Mouse (Mus musculus): Measurements from ENCODE around the gene Cux2. TPM values are rescaled to one million over a fixed set of nuclear protein-coding genes. Genes with fewer than 3 reads are reported as not detected.

The Cux2 gene
- polyA plus RNA-seq, 1 experiment from 2014 or later: 11.3 TPM

- DNase-seq (ENCODE audit: low spot score) (no peak), ATAC-seq (replicated peaks; ENCODE audit: low FRiP score) (no peak)
- H3K4me2 ChIP-seq (ENCODE audit: low read depth, low read length, severe bottlenecking): no peak overlapping the region
- no peaks in the 10 kb centered on the region for H3K36me3 ChIP-seq (ENCODE audit: control insufficient read depth, insufficient read depth, low read length)
- H3K4me1 ChIP-seq (replicated peaks; ENCODE audit: control insufficient read depth, insufficient read depth, low read length): no peaks in the 10 kb centered on the region
- H3K27me3 ChIP-seq (ENCODE audit: control insufficient read depth, insufficient read depth, low read length): no peaks in the 10 kb centered on the region
- H3K9me3 ChIP-seq (ENCODE audit: control insufficient read depth, low read length): no peaks in the 10 kb centered on the region
- 82% methylated on average over 13 of the region's 13 CpGs for WGBS
- H3K27ac ChIP-seq (ENCODE audit: low read depth, low read length): no peak overlapping the region
- H3K4me3 ChIP-seq (ENCODE audit: low read depth, low read length): no peak overlapping the region
- H3K9ac ChIP-seq (ENCODE audit: low read length): no peak overlapping the region
These were observed 18.7 kb upstream of the Cux2 start for GRCm38 (mm10) chr5:122068563-122068962.

- no peaks in the 10 kb centered on the region for H3K9me3 ChIP-seq (ENCODE audit: control insufficient read depth, low read length)
- no peak overlapping the region for H3K9ac ChIP-seq (ENCODE audit: low read length)
- no peak overlapping the region for H3K4me2 ChIP-seq (ENCODE audit: low read depth, low read length, severe bottlenecking)
- H3K36me3 ChIP-seq (ENCODE audit: control insufficient read depth, insufficient read depth, low read length): no peaks in the 10 kb centered on the region
- DNase-seq (ENCODE audit: low spot score): no peak
- H3K27ac ChIP-seq (ENCODE audit: low read depth, low read length): no peak overlapping the region
- H3K4me1 ChIP-seq (replicated peaks; ENCODE audit: control insufficient read depth, insufficient read depth, low read length): peaks cover 2% of the 10 kb centered on the region; the same call in 1 of the 2 replicates
- H3K4me3 ChIP-seq (ENCODE audit: low read depth, low read length): no peak overlapping the region
- ATAC-seq (replicated peaks; ENCODE audit: low FRiP score): no peak
- WGBS: 79% methylated on average over 25 of the region's 25 CpGs
- H3K27me3 ChIP-seq (ENCODE audit: control insufficient read depth, insufficient read depth, low read length): no peaks in the 10 kb centered on the region
These were observed 13.5 kb upstream of the Cux2 start for GRCm38 (mm10) chr5:122063204-122063933.

GRCm38 (mm10) chr5:122062479-122062878 lies 12.6 kb upstream of the Cux2 start:
- DNase-seq (ENCODE audit: low spot score): no peak
- Histone ChIP-seq H3K27ac (ENCODE audit: low read depth, low read length) (no peak overlapping the region), H3K4me1 (replicated peaks; ENCODE audit: control insufficient read depth, insufficient read depth, low read length) (peaks cover 2% of the 10 kb centered on the region; the same call in 1 of the 2 replicates), H3K4me3 (ENCODE audit: low read depth, low read length) (no peak overlapping the region), H3K9ac (ENCODE audit: low read length) (no peak overlapping the region), H3K27me3 (ENCODE audit: control insufficient read depth, insufficient read depth, low read length) (no peaks in the 10 kb centered on the region), H3K36me3 (ENCODE audit: control insufficient read depth, insufficient read depth, low read length) (no peaks in the 10 kb centered on the region), H3K9me3 (ENCODE audit: control insufficient read depth, low read length) (peaks cover 2% of the 10 kb centered on the region; the same call in 1 of the 2 replicates), H3K4me2 (ENCODE audit: low read depth, low read length, severe bottlenecking) (no peak overlapping the region)
- WGBS: 43% methylated on average over 12 of the region's 12 CpGs
- ATAC-seq (replicated peaks; ENCODE audit: low FRiP score): no peak

GRCm38 (mm10) chr5:122060767-122061333 lies 10.9 kb upstream of the Cux2 start:
- DNase-seq (ENCODE audit: low spot score): peak; percentile 73
- Histone ChIP-seq H3K4me2 (ENCODE audit: low read depth, low read length, severe bottlenecking) (peak overlapping the region; percentile 34; the same call in 1 of the 2 replicates), H3K4me3 (ENCODE audit: low read depth, low read length) (0 out of 2 replicates have a peak overlapping the region, but pooled peaks have one; percentile 7), H3K36me3 (ENCODE audit: control insufficient read depth, insufficient read depth, low read length) (no peaks in the 10 kb centered on the region), H3K9ac (ENCODE audit: low read length) (peak overlapping the region; percentile 29; the same call in 1 of the 2 replicates), H3K9me3 (ENCODE audit: control insufficient read depth, low read length) (peaks cover 6% of the 10 kb centered on the region; the same call in 1 of the 2 replicates), H3K27ac (ENCODE audit: low read depth, low read length) (no peak overlapping the region), H3K27me3 (ENCODE audit: control insufficient read depth, insufficient read depth, low read length) (no peaks in the 10 kb centered on the region), H3K4me1 (replicated peaks; ENCODE audit: control insufficient read depth, insufficient read depth, low read length) (peaks cover 2% of the 10 kb centered on the region; the same call in 1 of the 2 replicates)
- ATAC-seq (replicated peaks; ENCODE audit: low FRiP score): peak; percentile 40
- WGBS: 19% methylated on average over 12 of the region's 12 CpGs

GRCm38 (mm10) chr5:122059060-122060017 lies 9.4 kb upstream of the Cux2 start:
- Histone ChIP-seq H3K36me3 (ENCODE audit: control insufficient read depth, insufficient read depth, low read length) (no peaks in the 10 kb centered on the region), H3K9ac (ENCODE audit: low read length) (peak overlapping the region; percentile 32; the same call in 1 of the 2 replicates), H3K27ac (ENCODE audit: low read depth, low read length) (no peak overlapping the region), H3K27me3 (ENCODE audit: control insufficient read depth, insufficient read depth, low read length) (no peaks in the 10 kb centered on the region), H3K9me3 (ENCODE audit: control insufficient read depth, low read length) (peaks cover 6% of the 10 kb centered on the region; the same call in 1 of the 2 replicates), H3K4me1 (replicated peaks; ENCODE audit: control insufficient read depth, insufficient read depth, low read length) (peaks cover 2% of the 10 kb centered on the region; the same call in 1 of the 2 replicates), H3K4me3 (ENCODE audit: low read depth, low read length) (peak overlapping the region; percentile 11; the same call in 1 of the 2 replicates), H3K4me2 (ENCODE audit: low read depth, low read length, severe bottlenecking) (peak overlapping the region; percentile 41)
- peak; percentile 40; the same call in 1 of the 2 replicates for ATAC-seq (replicated peaks; ENCODE audit: low FRiP score)
- DNase-seq (ENCODE audit: low spot score): peak; percentile 87
- WGBS: 28% methylated on average over 39 of the region's 39 CpGs

GRCm38 (mm10) chr5:122057622-122058021 lies 7.7 kb upstream of the Cux2 start:
- H3K36me3 ChIP-seq (ENCODE audit: control insufficient read depth, insufficient read depth, low read length): no peaks in the 10 kb centered on the region
- no peak overlapping the region for H3K27ac ChIP-seq (ENCODE audit: low read depth, low read length)
- H3K27me3 ChIP-seq (ENCODE audit: control insufficient read depth, insufficient read depth, low read length): no peaks in the 10 kb centered on the region
- H3K9ac ChIP-seq (ENCODE audit: low read length): no peak overlapping the region
- no peak overlapping the region for H3K4me2 ChIP-seq (ENCODE audit: low read depth, low read length, severe bottlenecking)
- 68% methylated on average over 6 of the region's 6 CpGs for WGBS
- DNase-seq (ENCODE audit: low spot score) (no peak), ATAC-seq (replicated peaks; ENCODE audit: low FRiP score) (no peak)
- H3K4me3 ChIP-seq (ENCODE audit: low read depth, low read length): no peak overlapping the region
- peaks cover 6% of the 10 kb centered on the region; the same call in 1 of the 2 replicates for H3K9me3 ChIP-seq (ENCODE audit: control insufficient read depth, low read length)
- H3K4me1 ChIP-seq (replicated peaks; ENCODE audit: control insufficient read depth, insufficient read depth, low read length): peaks cover 9% of the 10 kb centered on the region

- no peak overlapping the region for H3K4me2 ChIP-seq (ENCODE audit: low read depth, low read length, severe bottlenecking)
- no peak overlapping the region for H3K4me3 ChIP-seq (ENCODE audit: low read depth, low read length)
- peaks cover 9% of the 10 kb centered on the region for H3K4me1 ChIP-seq (replicated peaks; ENCODE audit: control insufficient read depth, insufficient read depth, low read length)
- DNase-seq (ENCODE audit: low spot score) (no peak), ATAC-seq (replicated peaks; ENCODE audit: low FRiP score) (no peak)
- no peak overlapping the region for H3K27ac ChIP-seq (ENCODE audit: low read depth, low read length)
- H3K36me3 ChIP-seq (ENCODE audit: control insufficient read depth, insufficient read depth, low read length): no peaks in the 10 kb centered on the region
- H3K9me3 ChIP-seq (ENCODE audit: control insufficient read depth, low read length): peaks cover 6% of the 10 kb centered on the region; the same call in 1 of the 2 replicates
- WGBS: 87% methylated on average over 8 of the region's 8 CpGs
- no peak overlapping the region for H3K9ac ChIP-seq (ENCODE audit: low read length)
- no peaks in the 10 kb centered on the region for H3K27me3 ChIP-seq (ENCODE audit: control insufficient read depth, insufficient read depth, low read length)
These were observed 6.7 kb upstream of the Cux2 start for GRCm38 (mm10) chr5:122056557-122056956.
